Mouse (Mus musculus) monocyte, adult 2 months (primary cell): ENCODE results near the gene Gusb.
"Not testable (repeated sequence)": the region's sequence is repeated elsewhere in the genome, so short reads cannot be mapped to it uniquely, and the experiment has no call there.

Experiments used
- DNase-seq, 2 experiments: peaks; one replicate each; pipeline ENCODE4 v3.0.0; 2022; ENCODE audit warnings: low spot score in 2 of 2, low read depth in 1 of 2

The Gusb gene

DNA sequence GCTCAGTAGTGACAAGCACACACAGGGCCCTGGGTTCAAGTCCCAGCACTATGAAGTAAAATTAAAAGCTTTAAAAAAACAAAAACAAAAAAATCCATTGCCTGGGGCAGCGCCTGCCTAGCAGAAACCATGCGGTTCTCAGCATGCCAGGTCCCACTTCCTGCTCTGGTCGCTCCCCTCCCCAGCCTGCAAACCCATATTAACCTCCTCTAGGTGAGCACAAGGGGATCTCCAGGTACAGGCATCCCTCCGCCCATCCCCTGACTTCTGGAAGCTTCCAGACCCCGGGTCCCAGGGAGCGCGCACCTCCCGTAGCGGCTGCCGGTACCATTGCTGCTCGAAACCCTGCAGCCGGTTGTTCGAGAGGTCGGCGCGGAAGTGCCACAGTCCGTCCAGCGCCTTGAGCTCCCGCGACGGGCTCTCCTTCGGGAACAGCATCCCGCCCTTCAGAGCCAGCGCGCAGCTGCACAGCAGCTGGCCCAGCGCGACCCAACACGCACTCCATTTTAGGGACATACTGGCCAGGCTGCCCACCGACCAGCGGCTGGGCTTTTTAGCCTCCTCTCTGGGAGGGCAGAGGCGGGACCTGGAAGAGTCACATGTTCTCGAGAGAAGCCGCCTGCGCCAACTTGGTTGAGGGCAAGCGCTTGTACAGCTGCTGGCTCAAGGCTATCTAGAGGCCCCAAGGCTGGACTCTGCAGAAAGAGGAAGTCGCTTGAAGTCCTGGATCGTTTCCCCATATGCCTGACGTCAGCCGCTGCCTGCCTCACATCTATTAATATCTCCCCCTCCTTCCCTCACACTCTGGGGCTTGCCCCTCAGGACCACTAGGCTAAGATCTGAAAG lies at the start of gene Gusb:
Gene Gusb (minus strand): TSS at position 749 of the 846 bp plus-strand sequence.
- peak; percentile 81 to 83 for DNase-seq

DNA sequence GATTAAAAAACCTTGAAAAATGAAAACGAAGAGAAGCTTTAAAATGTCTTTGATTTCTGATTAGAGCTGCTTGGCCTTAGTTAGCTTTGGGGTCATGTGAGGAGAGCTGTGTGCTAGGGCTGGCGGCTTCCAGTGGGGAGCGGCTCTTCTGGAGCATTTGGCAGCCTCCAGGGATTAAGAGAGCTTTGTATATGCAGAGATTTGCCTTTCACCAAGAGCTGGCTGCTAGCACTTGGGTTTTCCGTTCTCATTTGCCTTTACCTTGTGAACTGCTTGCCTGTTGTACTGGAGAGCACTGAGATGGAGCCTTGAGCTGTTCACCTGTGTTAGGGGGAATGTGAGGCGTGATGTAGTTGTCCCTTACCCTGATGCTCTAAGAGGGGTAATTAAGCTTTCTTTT lies 49.7 kb upstream of the Gusb start:
- DNase-seq, result no peak

GRCm38 (mm10) chr5:130051073-130051860 lies 48.4 kb upstream of the Gusb start:
- DNase-seq, result no peak

- no peak for DNase-seq
Observed at GRCm38 (mm10) chr5:130050416-130050815, 47.6 kb upstream of the Gusb start.

DNA sequence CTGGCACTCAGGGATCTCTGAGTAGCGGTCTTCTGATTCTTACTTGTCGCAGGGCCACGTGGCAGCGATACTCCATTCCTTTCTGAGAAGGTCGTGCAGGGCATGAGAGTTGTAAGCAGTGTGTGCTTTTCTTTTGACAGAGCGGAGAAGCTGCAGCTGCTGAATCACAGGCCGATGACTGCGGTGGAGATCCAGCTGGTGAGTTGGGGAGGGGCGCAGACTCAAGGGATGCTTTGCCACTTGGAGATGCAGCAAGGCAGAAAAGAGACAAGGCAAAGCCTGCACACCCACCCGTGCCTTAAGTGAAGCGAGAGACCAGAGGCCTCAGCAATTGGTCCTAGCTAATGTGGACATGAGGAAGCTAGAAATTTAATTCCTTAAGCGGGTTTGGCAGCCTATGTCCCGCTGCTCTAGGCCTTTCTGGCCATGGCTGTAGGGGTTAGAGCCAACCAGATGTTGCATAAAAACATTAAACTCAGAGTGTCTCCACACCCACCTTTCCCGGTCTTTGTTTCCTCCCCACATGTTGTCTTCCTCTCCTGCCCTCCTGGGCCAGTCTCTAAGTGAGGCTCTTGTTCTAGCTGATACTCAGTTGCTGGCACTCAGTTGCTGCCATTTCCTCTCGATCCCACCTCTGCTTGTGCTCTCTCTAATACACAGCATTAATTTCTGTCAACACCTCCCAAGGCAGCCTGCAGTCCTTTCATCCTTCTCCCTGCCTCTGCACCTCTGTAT lies 46.1 kb upstream of the Gusb start:
- DNase-seq, result no peak

DNA sequence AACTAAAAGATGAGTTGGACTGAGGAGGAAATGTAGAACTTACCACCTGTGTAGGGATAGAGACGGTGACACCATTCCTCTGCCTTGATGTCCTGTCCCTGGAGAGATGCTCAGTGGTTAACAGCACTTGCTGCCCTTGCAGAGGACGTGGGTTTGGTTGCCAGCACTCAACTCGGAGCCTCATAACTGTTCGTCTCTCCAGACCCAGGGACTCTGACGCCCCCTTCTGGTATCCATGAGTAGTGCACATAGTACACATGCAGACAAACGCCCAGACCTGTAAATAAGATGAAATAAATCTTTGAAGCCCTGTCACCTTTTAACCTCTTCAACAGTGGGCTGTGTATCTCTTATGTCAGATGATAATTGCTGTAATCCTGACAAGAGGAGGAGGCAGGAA lies 44.2 kb upstream of the Gusb start:
- no peak for DNase-seq

GRCm38 (mm10) chr5:130046589-130046988 lies 43.7 kb upstream of the Gusb start:
- no peak for DNase-seq

DNA sequence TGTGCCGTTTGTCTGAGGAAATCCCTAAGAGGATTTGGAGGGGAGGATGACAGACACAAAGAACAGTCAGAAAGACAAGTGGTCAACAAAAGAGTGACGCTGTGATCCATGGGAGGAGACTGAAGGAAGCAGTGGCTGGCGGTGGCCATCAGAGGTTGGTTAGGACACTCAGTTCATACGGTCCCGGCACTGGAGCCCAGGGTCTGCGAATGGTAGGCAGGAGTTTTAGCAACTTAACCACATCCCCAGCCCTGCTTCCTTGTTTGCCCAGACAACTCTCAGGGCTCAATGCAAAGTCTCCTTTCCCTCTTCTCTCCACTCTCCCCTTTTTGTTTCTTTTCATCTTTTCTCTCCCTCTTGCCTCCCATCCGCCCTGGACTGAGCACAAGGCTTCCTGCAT lies 43.3 kb upstream of the Gusb start:
- DNase-seq, result no peak

- no peak for DNase-seq
Observed at GRCm38 (mm10) chr5:130044201-130044695, 41.4 kb upstream of the Gusb start.

DNA sequence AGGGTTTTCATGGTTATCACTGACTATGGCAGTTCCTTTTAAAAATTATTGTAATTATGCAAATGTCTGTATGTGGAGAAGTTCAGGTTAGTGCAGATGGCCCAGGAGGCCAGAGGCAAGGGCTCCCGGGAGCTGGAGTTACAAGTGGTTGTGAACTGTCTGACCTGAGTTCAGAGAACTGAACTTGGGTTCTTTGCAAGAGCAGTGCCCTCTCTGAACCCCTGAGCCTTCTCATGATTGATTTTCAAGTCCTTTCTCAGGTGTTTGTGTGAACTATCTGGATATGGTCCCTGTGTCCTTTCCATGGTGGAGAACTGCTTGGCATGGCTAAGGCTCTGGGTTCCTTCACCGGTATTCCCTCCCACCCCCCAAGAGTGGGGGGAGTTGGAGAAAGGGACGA lies 40.9 kb upstream of the Gusb start:
- DNase-seq, result no peak

- DNase-seq, result no peak
Observed at GRCm38 (mm10) chr5:130041262-130041661, 38.4 kb upstream of the Gusb start.

- no peak for DNase-seq
Observed at GRCm38 (mm10) chr5:130040797-130041196, 37.9 kb upstream of the Gusb start.

GRCm38 (mm10) chr5:130037752-130038455 lies 35.1 kb upstream of the Gusb start:
- peak in 1 of 2 experiments; percentile 16 for DNase-seq

DNA sequence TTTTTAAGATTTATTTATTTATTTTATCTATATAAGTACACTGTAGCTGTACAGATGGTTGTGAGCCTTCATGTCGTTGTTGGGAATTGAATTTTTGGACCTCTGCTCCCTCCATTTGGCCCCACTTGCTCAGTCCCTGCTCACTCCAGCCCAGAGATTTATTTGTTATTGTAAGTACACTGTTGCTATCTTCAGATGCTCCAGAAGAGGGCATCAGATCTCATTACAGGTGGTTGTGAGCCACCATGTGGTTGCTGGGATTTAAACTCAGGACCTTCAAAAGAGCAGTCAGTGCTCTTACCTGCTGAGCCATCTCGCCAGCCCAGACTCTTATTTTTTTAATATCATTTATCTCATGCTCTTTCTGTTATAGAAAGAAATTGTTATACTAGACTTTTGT lies 33.5 kb upstream of the Gusb start:
- not testable (repeated sequence) for DNase-seq

- no peak for DNase-seq
Observed at GRCm38 (mm10) chr5:130033869-130034268, 31.0 kb upstream of the Gusb start.

- DNase-seq, result no peak
Observed at GRCm38 (mm10) chr5:130031410-130032390, 28.9 kb upstream of the Gusb start.

- peak; percentile 50 to 73 for DNase-seq
Observed at GRCm38 (mm10) chr5:130029142-130029897, 26.5 kb upstream of the Gusb start, which contains the start of the genes Asl and Crcp. Gene Asl (minus strand): TSS chr5:130029247. Gene Crcp (plus strand): TSS chr5:130029290.

GRCm38 (mm10) chr5:130027696-130028095 lies 24.8 kb upstream of the Gusb start:
- no peak for DNase-seq

GRCm38 (mm10) chr5:130027134-130027533 lies 24.3 kb upstream of the Gusb start:
- DNase-seq, result no peak
